ENCODE assay signal across 8 mouse cellular contexts in the genomic region with DNA sequence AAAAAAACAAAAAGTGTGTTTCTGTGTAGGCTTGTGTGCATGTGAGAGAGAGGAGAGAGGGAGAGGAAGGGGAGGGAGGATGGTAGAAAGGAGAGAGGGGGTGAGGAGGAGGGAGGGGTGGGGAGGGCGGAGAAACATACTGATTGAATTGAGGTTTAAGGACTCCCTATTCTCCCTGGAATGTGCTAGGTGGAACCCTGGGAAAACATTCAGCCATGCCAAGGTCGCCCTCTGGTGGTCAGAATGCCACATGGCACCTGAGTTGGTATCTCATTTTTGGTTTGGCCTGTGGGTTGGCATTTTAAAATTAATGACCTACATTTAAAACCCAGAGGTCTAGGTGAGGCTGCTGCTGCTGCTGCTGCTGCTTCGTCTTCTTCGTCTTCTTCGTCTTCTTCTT.
DNase-seq lines count a peak whose midpoint lies in the region; ATAC-seq and TF ChIP-seq lines count a peak whose summit lies in the region.

No protein-coding gene starts in this region.

- H3K4me2 ChIP-seq in forebrain, postnatal 0 days (ENCODE audit: low read depth): no peak overlapping the region
- H3K4me2 ChIP-seq in forebrain, embryonic 15.5 days (replicated peaks): no peak overlapping the region

- peak; percentile 93 for TF ChIP-seq CTCF in forebrain, postnatal 0 days (IDR thresholded peaks at IDR 0.05; ENCODE audit: low read depth)
- peak; percentile 91 to 95 (median 92) for TF ChIP-seq CTCF in MEL (IDR thresholded peaks at IDR 0.05 in 2 of 3, conservative IDR thresholded peaks at IDR 0.05 in 1 of 3; ENCODE audit: control insufficient read depth in 1 of 3, insufficient read depth in 1 of 3, low read depth in 2 of 3, low read length in 3 of 3, poor library complexity in 1 of 3, severe bottlenecking in 1 of 3)
- peak; percentile 86 for TF ChIP-seq CTCF in cerebellum, adult 2 months (IDR thresholded peaks at IDR 0.05; ENCODE audit: borderline replicate concordance, insufficient read depth, low read depth, low read length)

- TF ChIP-seq RAD21 in MEL (IDR thresholded peaks at IDR 0.05; ENCODE audit: low read depth, low read length): peak; percentile 86

- H3K79me2 ChIP-seq in MEL (ENCODE audit: control insufficient read depth, insufficient read depth, low read length, poor library complexity): no peaks in the 10 kb centered on the region

- no peaks in the 10 kb centered on the region for H3K36me3 ChIP-seq in forebrain, postnatal 0 days (ENCODE audit: insufficient read depth)
- no peaks in the 10 kb centered on the region for H3K36me3 ChIP-seq in forebrain, embryonic 15.5 days
- no peaks in the 10 kb centered on the region for H3K36me3 ChIP-seq in MEL (ENCODE audit: control insufficient read depth in 1 of 2, insufficient read depth in 2 of 2, low read length in 2 of 2)

- TF ChIP-seq POLR2A in MEL (IDR thresholded peaks at IDR 0.05; ENCODE audit: control insufficient read depth in 1 of 2, insufficient read depth in 1 of 2, low read depth in 1 of 2, low read length in 2 of 2, poor library complexity in 1 of 2): no peak
- no peak for TF ChIP-seq POLR2A in cerebellum, adult 2 months (IDR thresholded peaks at IDR 0.05; ENCODE audit: borderline replicate concordance, insufficient read depth, low read length)

- H3K9me3 ChIP-seq in forebrain, postnatal 0 days (ENCODE audit: low read length): no peaks in the 10 kb centered on the region
- H3K9me3 ChIP-seq in forebrain, embryonic 15.5 days: no peaks in the 10 kb centered on the region
- H3K9me3 ChIP-seq in MEL (replicated peaks; ENCODE audit: insufficient read depth, low read length): no peaks in the 10 kb centered on the region

- TF ChIP-seq EP300 in MEL (IDR thresholded peaks at IDR 0.05; ENCODE audit: low read depth in 1 of 2, low read length in 2 of 2): no peak

- 39% methylated on average over 5 of the region's 5 CpGs for WGBS in forebrain, postnatal 0 days
- 27% methylated on average over 5 of the region's 5 CpGs for WGBS in forebrain, embryonic 15.5 days
- WGBS in cerebellum, adult 2 months: 40% methylated on average over 5 of the region's 5 CpGs

- H3K27me3 ChIP-seq in forebrain, postnatal 0 days (ENCODE audit: insufficient read depth, low read length): no peaks in the 10 kb centered on the region
- no peaks in the 10 kb centered on the region for H3K27me3 ChIP-seq in forebrain, embryonic 15.5 days
- H3K27me3 ChIP-seq in MEL (ENCODE audit: control insufficient read depth in 1 of 2, insufficient read depth in 2 of 2, low read length in 2 of 2): no peaks in the 10 kb centered on the region
- no peaks in the 10 kb centered on the region for H3K27me3 ChIP-seq in cerebellum, adult 2 months (ENCODE audit: control insufficient read depth, insufficient read depth, low read length)

- H3K9ac ChIP-seq in forebrain, postnatal 0 days: no peak overlapping the region
- no peak overlapping the region for H3K9ac ChIP-seq in forebrain, embryonic 15.5 days (replicated peaks)
- no peak overlapping the region for H3K9ac ChIP-seq in MEL (ENCODE audit: control insufficient read depth, low read depth, low read length, poor library complexity, severe bottlenecking)

- no peaks in the 10 kb centered on the region for H3K4me1 ChIP-seq in forebrain, postnatal 0 days (ENCODE audit: insufficient read depth)
- H3K4me1 ChIP-seq in forebrain, embryonic 15.5 days: no peaks in the 10 kb centered on the region
- no peaks in the 10 kb centered on the region for H3K4me1 ChIP-seq in MEL (ENCODE audit: control insufficient read depth in 1 of 2, insufficient read depth in 2 of 2, low read length in 2 of 2)
- no peaks in the 10 kb centered on the region for H3K4me1 ChIP-seq in cerebellum, adult 2 months (ENCODE audit: control insufficient read depth, insufficient read depth, low read length)

- no peak for ATAC-seq in forebrain, postnatal 0 days
- ATAC-seq in forebrain, embryonic 15.5 days (replicated peaks): no peak

- H3K4me3 ChIP-seq in forebrain, postnatal 0 days (ENCODE audit: low read depth, low read length): no peak overlapping the region
- H3K4me3 ChIP-seq in forebrain, embryonic 15.5 days: no peak overlapping the region
- no peak overlapping the region for H3K4me3 ChIP-seq in MEL (ENCODE audit: control insufficient read depth in 1 of 2, insufficient read depth in 1 of 2, low read depth in 2 of 2, low read length in 2 of 2)
- H3K4me3 ChIP-seq in cerebellum, adult 2 months (replicated peaks; ENCODE audit: insufficient read depth, low read depth, low read length): no peak overlapping the region

- no peak overlapping the region for H3K27ac ChIP-seq in forebrain, postnatal 0 days (ENCODE audit: low read depth, low read length)
- H3K27ac ChIP-seq in forebrain, embryonic 15.5 days (replicated peaks): no peak overlapping the region
- no peak overlapping the region for H3K27ac ChIP-seq in MEL (ENCODE audit: control insufficient read depth, low read depth, low read length)
- no peak overlapping the region for H3K27ac ChIP-seq in cerebellum, adult 2 months (ENCODE audit: insufficient read depth, low read length)

- intact Hi-C loops in gastrocnemius, postnatal 14 days (cut with DNase I; ENCODE audit: low total_unique reads): no loop called here

- peak; percentile 76 for DNase-seq in forebrain, postnatal 0 days
- peak; percentile 60 for DNase-seq in MEL (ENCODE audit: low read depth, low spot score)
- DNase-seq in cerebellum, adult 2 months: peak; percentile 53 to 74
- DNase-seq in gastrocnemius, postnatal 14 days: peak; percentile 48
- peak; percentile 54 for DNase-seq in layer of hippocampus, adult 9-10 months (ENCODE audit: low spot score)
- peak; percentile 59 for DNase-seq in lung, postnatal 25 days (ENCODE audit: low spot score)
- peak; percentile 37 to 81 for DNase-seq in spleen, postnatal 4 days (ENCODE audit: low spot score in 2 of 2)

TF ChIP-seq in MEL, 35 proteins besides CTCF, POLR2A, EP300 and RAD21:
- no peak for TF ChIP-seq MYB (IDR thresholded peaks at IDR 0.05; ENCODE audit: low read depth, low read length)
- no peak for TF ChIP-seq BHLHE40 (IDR thresholded peaks at IDR 0.05; ENCODE audit: borderline replicate concordance, low read depth, low read length)
- peak; percentile 81 for TF ChIP-seq SMC3 (IDR thresholded peaks at IDR 0.05; ENCODE audit: low read depth, low read length)
- no peak for TF ChIP-seq MYC (IDR thresholded peaks at IDR 0.05; ENCODE audit: low read depth, low read length)
- TF ChIP-seq TCF12 (IDR thresholded peaks at IDR 0.05; ENCODE audit: low read depth, low read length): no peak
- TF ChIP-seq ELF1 (IDR thresholded peaks at IDR 0.05; ENCODE audit: low read depth, low read length): no peak
- TF ChIP-seq ETS1 (IDR thresholded peaks at IDR 0.05; ENCODE audit: low read depth, low read length): no peak
- peak; percentile 46; the same call in 1 of the 2 replicates for TF ChIP-seq MAX (IDR thresholded peaks at IDR 0.05; ENCODE audit: low read length)
- TF ChIP-seq CHD2 (IDR thresholded peaks at IDR 0.05; ENCODE audit: low read length): no peak
- TF ChIP-seq ZC3H11A (IDR thresholded peaks at IDR 0.05; ENCODE audit: low read depth, low read length): peak; percentile 83
- TF ChIP-seq KAT2A (conservative IDR thresholded peaks at IDR 0.05; ENCODE audit: low read depth, low read length): no peak
- TF ChIP-seq USF1 (IDR thresholded peaks at IDR 0.05; ENCODE audit: low read depth, low read length): no peak
- no peak for TF ChIP-seq GABPA (IDR thresholded peaks at IDR 0.05; ENCODE audit: low read depth, low read length)
- TF ChIP-seq POLR2AphosphoS5 (IDR thresholded peaks at IDR 0.05; ENCODE audit: borderline replicate concordance, low read depth, low read length): no peak
- no peak for TF ChIP-seq RCOR1 (IDR thresholded peaks at IDR 0.05; ENCODE audit: low read depth, low read length)
- no peak for TF ChIP-seq TBP (IDR thresholded peaks at IDR 0.05; ENCODE audit: low read depth, low read length)
- TF ChIP-seq NRF1 (IDR thresholded peaks at IDR 0.05; ENCODE audit: insufficient read depth, low read depth, low read length, poor library complexity, severe bottlenecking): no peak
- no peak for TF ChIP-seq E2F4 (IDR thresholded peaks at IDR 0.05; ENCODE audit: borderline replicate concordance, low read depth, low read length)
- no peak for TF ChIP-seq MAZ (IDR thresholded peaks at IDR 0.05; ENCODE audit: low read depth, low read length)
- no peak for TF ChIP-seq SIN3A (IDR thresholded peaks at IDR 0.05; ENCODE audit: low read length)
- TF ChIP-seq CHD1 (IDR thresholded peaks at IDR 0.05; ENCODE audit: low read depth, low read length): no peak
- TF ChIP-seq GATA1 (IDR thresholded peaks at IDR 0.05; ENCODE audit: low read depth, low read length): no peak
- no peak for TF ChIP-seq JUND (IDR thresholded peaks at IDR 0.05; ENCODE audit: low read depth, low read length)
- no peak for TF ChIP-seq ZNF384 (IDR thresholded peaks at IDR 0.05; ENCODE audit: low read depth, low read length)
- no peak for TF ChIP-seq NELFE (IDR thresholded peaks at IDR 0.05; ENCODE audit: low read depth, low read length)
